Mouse (Mus musculus): ENCODE results near the gene Ssh2.

DNA sequence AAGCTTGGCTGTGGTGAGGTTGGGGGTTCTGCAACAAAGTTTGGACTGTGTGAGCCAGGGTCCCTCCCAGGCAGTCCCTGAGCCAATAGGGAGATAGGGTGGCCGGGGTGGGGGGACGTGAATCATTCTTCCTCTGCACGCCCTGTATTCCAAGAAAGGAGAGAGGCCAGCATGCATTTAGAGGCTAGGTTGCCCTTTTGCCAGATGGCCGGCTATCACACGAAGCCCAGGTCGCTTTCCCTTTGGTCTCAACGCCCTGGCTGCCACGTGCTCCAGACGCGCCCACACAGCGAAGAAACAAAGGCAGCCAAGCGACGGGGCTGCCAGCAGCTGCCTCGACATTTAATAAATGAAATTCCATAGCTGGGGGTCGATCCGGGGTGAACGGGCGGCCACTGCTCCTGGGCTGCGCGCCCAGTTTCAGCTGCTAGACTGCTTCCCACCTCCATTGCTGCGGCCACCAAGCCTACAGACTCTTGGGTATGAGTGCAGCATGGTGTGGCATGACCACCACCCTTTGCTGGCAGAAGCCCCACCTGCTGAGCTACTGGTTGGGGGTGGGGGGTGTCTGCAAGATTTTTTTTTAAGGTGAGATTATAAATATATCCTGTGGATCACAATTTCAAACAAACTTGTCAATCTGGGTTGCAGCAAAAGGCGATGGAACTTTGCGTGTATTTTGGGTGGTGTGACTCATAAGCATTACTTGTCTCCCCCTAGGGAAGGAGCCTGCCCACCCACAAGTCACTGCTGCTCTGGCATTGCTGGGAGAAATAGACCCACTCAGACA lies 275.6 kb downstream of the Ssh2 start:
- TF ChIP-seq CTCF (IDR thresholded peaks at IDR 0.05; ENCODE audit: low read depth) (no peak), EP300 (optimal IDR thresholded peaks at IDR 0.05) (peak; percentile 41)
